Mouse (Mus musculus) CH12.LX (cell line): ENCODE measurements around the gene Sec22b.

Source experiments
- CTCF ChIP-seq, 2 experiments: IDR thresholded peaks in 1 of 2; conservative IDR thresholded peaks in 1 of 2; 2 replicates each; pipeline ENCODE4 v1.5.1; 2011 to 2012; ENCODE audit warnings: low read depth in 2 of 2, low read length in 2 of 2, improper control_type of control experiment in 1 of 2, inconsistent platforms in 1 of 2, mild to moderate bottlenecking in 1 of 2, moderate library complexity in 1 of 2
- ELF1 ChIP-seq: IDR thresholded peaks from 2 replicates; pipeline ENCODE4 v1.6.1; 2014; ENCODE audit warnings: low read depth, mild to moderate bottlenecking, inconsistent platforms, low read length, improper control_type of control experiment
- IRF4 ChIP-seq: IDR thresholded peaks from 2 replicates; pipeline ENCODE4 v1.6.1; 2014; ENCODE audit warnings: low read depth, mild to moderate bottlenecking, inconsistent platforms, low read length, improper control_type of control experiment
- KAT2A ChIP-seq: IDR thresholded peaks from 2 replicates; pipeline ENCODE4 v1.6.1; 2012; ENCODE audit warnings: low read length, improper control_type of control experiment, inconsistent platforms; ENCODE audit not compliant: insufficient replicate concordance
- MAFK ChIP-seq: IDR thresholded peaks from 2 replicates; pipeline ENCODE4 v1.6.1; 2011; ENCODE audit warnings: low read length, improper control_type of control experiment; ENCODE audit not compliant: insufficient replicate concordance
- MYC ChIP-seq: IDR thresholded peaks from 2 replicates; pipeline ENCODE4 v1.6.1; 2011; ENCODE audit warnings: low read depth, mild to moderate bottlenecking, improper control_type of control experiment, low read length
- POLR2A ChIP-seq: IDR thresholded peaks from 2 replicates; pipeline ENCODE4 v1.6.1; 2011; ENCODE audit warnings: low read depth, mild to moderate bottlenecking, improper control_type of control experiment, low read length
- UBTF ChIP-seq: IDR thresholded peaks from 2 replicates; pipeline ENCODE4 v1.6.1; 2012; ENCODE audit warnings: low read depth, mild to moderate bottlenecking, inconsistent platforms, low read length, improper control_type of control experiment, moderate library complexity

DNA sequence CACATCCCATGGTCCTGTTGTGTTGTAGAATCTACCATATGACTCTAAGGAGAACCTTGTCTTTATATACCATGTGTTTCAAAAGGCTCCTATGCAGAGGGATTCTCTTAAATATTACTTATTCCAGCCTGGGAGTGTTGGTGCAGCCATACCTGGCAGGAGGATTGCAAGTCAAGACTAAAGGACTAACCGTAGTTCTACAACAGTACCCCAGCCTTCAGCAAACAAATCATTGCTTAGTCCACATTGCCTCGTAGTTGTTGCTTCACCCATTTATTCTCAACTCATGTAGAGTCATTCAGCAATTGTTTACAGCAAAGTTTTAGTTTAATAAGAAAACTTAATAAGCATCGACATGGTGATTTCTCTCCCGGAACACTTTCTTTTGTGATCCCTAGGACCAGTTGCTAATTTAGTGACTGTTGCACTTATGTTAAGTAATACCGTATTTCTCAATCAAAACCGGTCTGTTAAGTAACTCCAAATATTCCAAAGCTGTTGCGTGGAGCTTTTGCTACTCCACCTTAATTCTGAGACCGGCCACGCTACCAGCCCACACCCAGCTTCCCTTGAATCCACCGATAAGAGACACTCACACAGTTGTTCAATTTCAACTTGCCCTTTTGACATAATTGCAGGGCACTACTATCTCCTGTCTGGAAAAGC lies 18.0 kb downstream of the Sec22b start:
- TF ChIP-seq POLR2A (no peak), CTCF (conservative IDR thresholded peaks at IDR 0.05 in 1 of 2, IDR thresholded peaks at IDR 0.05 in 1 of 2; ENCODE audit: low read depth in 2 of 2, low read length in 2 of 2) (no peak), ELF1 (no peak), UBTF (no peak), IRF4 (no peak), MAFK (no peak), KAT2A (no peak), MYC (no peak)
